Mouse (Mus musculus): ENCODE data around the gene Krt12. TPM values are rescaled to one million over a fixed set of nuclear protein-coding genes. Genes with fewer than 3 reads are reported as not detected.

Gene Krt12
- polyA plus RNA-seq, 1 experiment from 2014 or later = not detected

DNA sequence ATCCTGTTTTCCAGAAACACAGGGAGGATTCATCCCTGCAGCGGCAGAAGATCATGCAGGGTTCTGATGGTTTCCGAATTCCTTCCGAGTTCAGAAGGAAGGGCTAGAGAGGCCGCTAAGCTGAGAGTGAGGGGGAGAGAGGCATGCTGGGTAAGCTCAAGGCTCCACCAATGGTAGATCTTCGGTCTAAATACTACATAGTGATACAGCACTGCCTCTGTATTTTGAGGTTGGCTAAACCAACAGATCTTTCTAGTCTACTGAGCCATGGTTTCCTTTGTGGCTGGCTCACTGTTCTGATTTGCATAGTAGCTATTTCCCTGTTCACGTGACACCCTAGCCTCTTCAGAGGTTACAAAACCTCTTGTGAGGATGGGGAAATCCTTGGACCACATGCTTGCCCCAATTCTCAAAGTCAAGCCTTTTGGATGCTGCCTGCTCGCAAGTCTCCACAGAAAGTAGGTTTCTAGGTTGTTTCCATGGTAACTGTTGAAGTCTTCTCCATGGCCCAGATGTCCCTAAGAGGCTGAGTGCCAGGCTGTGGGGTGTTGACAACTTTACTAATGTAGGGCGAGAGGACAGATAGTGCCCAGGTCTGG is 52.1 kb downstream of the Krt12 start:
- Histone ChIP-seq H3K27me3 (ENCODE audit: control insufficient read depth, insufficient read depth, low read length) (peaks cover 5% of the 10 kb centered on the region; the same call in 1 of the 2 replicates), H3K4me3 (ENCODE audit: low read depth, low read length) (no peak overlapping the region), H3K36me3 (ENCODE audit: control insufficient read depth, insufficient read depth, low read length) (no peaks in the 10 kb centered on the region), H3K9me3 (replicated peaks; ENCODE audit: control insufficient read depth, low read length) (no peaks in the 10 kb centered on the region), H3K9ac (ENCODE audit: low read depth, low read length) (no peak overlapping the region), H3K4me2 (no peak overlapping the region), H3K4me1 (ENCODE audit: control insufficient read depth, insufficient read depth, low read length) (no peaks in the 10 kb centered on the region), H3K27ac (ENCODE audit: low read depth, low read length) (no peak overlapping the region)
- no peak for ATAC-seq (replicated peaks; ENCODE audit: insufficient number of reproducible peaks, low FRiP score, low TSS enrichment)
- 81% methylated on average over 8 of the region's 8 CpGs for WGBS (ENCODE audit: insufficient replicate concordance)

- WGBS (ENCODE audit: insufficient replicate concordance) = 8% methylated on average over 3 of the region's 3 CpGs
- H3K27me3 ChIP-seq (ENCODE audit: control insufficient read depth, insufficient read depth, low read length) = peaks cover 5% of the 10 kb centered on the region; the same call in 1 of the 2 replicates
- no peaks in the 10 kb centered on the region for H3K9me3 ChIP-seq (replicated peaks; ENCODE audit: control insufficient read depth, low read length)
- no peaks in the 10 kb centered on the region for H3K4me1 ChIP-seq (ENCODE audit: control insufficient read depth, insufficient read depth, low read length)
- no peak for ATAC-seq (replicated peaks; ENCODE audit: insufficient number of reproducible peaks, low FRiP score, low TSS enrichment)
- H3K36me3 ChIP-seq (ENCODE audit: control insufficient read depth, insufficient read depth, low read length) = no peaks in the 10 kb centered on the region
- H3K4me3 ChIP-seq (ENCODE audit: low read depth, low read length) = no peak overlapping the region
- H3K4me2 ChIP-seq = no peak overlapping the region
- no peak overlapping the region for H3K27ac ChIP-seq (ENCODE audit: low read depth, low read length)
- no peak overlapping the region for H3K9ac ChIP-seq (ENCODE audit: low read depth, low read length)
Measured at GRCm38 (mm10) chr11:99369229-99369628, 52.8 kb downstream of the Krt12 start.

GRCm38 (mm10) chr11:99366791-99367190 is 55.3 kb downstream of the Krt12 start:
- no peak overlapping the region for H3K4me3 ChIP-seq (ENCODE audit: low read depth, low read length)
- H3K9ac ChIP-seq (ENCODE audit: low read depth, low read length) = no peak overlapping the region
- H3K36me3 ChIP-seq (ENCODE audit: control insufficient read depth, insufficient read depth, low read length) = no peaks in the 10 kb centered on the region
- H3K4me2 ChIP-seq = no peak overlapping the region
- H3K27me3 ChIP-seq (ENCODE audit: control insufficient read depth, insufficient read depth, low read length) = peaks cover 5% of the 10 kb centered on the region; the same call in 1 of the 2 replicates
- no peak for ATAC-seq (replicated peaks; ENCODE audit: insufficient number of reproducible peaks, low FRiP score, low TSS enrichment)
- WGBS (ENCODE audit: insufficient replicate concordance) = 40% methylated on average over 10 of the region's 10 CpGs
- no peak overlapping the region for H3K27ac ChIP-seq (ENCODE audit: low read depth, low read length)
- H3K9me3 ChIP-seq (replicated peaks; ENCODE audit: control insufficient read depth, low read length) = no peaks in the 10 kb centered on the region
- H3K4me1 ChIP-seq (ENCODE audit: control insufficient read depth, insufficient read depth, low read length) = no peaks in the 10 kb centered on the region

Other genes starting within 250 kb of the Krt12 start
- 125 and 130 TPM in 2 replicates for gene Smarce1, start 191.2 kb downstream of the Krt12 start, polyA plus RNA-seq (2014; fragmentation: Nextera tagmentation; extraction: Ambion mirVana)
- gene Krt222, start 178.2 kb downstream of the Krt12 start, polyA plus RNA-seq (2014; fragmentation: Nextera tagmentation; extraction: Ambion mirVana) = 1.2 TPM in 2 replicates
- gene Krt24, start 137.0 kb downstream of the Krt12 start, polyA plus RNA-seq (2014; fragmentation: Nextera tagmentation; extraction: Ambion mirVana) = not detected in 2 replicates
- not detected in 2 replicates for gene Krt25, start 99.3 kb downstream of the Krt12 start, polyA plus RNA-seq (2014; fragmentation: Nextera tagmentation; extraction: Ambion mirVana)
- not detected in 2 replicates for gene Krt26, start 84.3 kb downstream of the Krt12 start, polyA plus RNA-seq (2014; fragmentation: Nextera tagmentation; extraction: Ambion mirVana)
- not detected in 2 replicates for gene Krt27, start 71.2 kb downstream of the Krt12 start, polyA plus RNA-seq (2014; fragmentation: Nextera tagmentation; extraction: Ambion mirVana)
- 0.16 TPM in 1 of 2 replicates, not detected in the other for gene Krt28, start 47.4 kb downstream of the Krt12 start, polyA plus RNA-seq (2014; fragmentation: Nextera tagmentation; extraction: Ambion mirVana)
- gene Krt10, start 32.9 kb downstream of the Krt12 start, polyA plus RNA-seq (2014; fragmentation: Nextera tagmentation; extraction: Ambion mirVana) = 12.9 and 14.9 TPM in 2 replicates
- gene Krt20, start 15.9 kb upstream of the Krt12 start, polyA plus RNA-seq (2014; fragmentation: Nextera tagmentation; extraction: Ambion mirVana) = 3.7 and 5.4 TPM in 2 replicates
- gene Krt23, start 70.9 kb upstream of the Krt12 start, polyA plus RNA-seq (2014; fragmentation: Nextera tagmentation; extraction: Ambion mirVana) = 0.43 and 0.51 TPM in 2 replicates
- not detected in 2 replicates for gene Krt39, start 99.1 kb upstream of the Krt12 start, polyA plus RNA-seq (2014; fragmentation: Nextera tagmentation; extraction: Ambion mirVana)
- not detected in 2 replicates for gene Krt40, start 120.9 kb upstream of the Krt12 start, polyA plus RNA-seq (2014; fragmentation: Nextera tagmentation; extraction: Ambion mirVana)
- gene Krtap3-3, start 128.6 kb upstream of the Krt12 start, polyA plus RNA-seq (2014; fragmentation: Nextera tagmentation; extraction: Ambion mirVana) = not detected in 2 replicates
- gene Krtap3-2, start 134.6 kb upstream of the Krt12 start, polyA plus RNA-seq (2014; fragmentation: Nextera tagmentation; extraction: Ambion mirVana) = not detected in 2 replicates
- gene Gm11939, start 137.2 kb upstream of the Krt12 start, polyA plus RNA-seq (2014; fragmentation: Nextera tagmentation; extraction: Ambion mirVana) = not detected in 2 replicates
- not detected in 2 replicates for gene Krtap3-1, start 144.4 kb upstream of the Krt12 start, polyA plus RNA-seq (2014; fragmentation: Nextera tagmentation; extraction: Ambion mirVana)
- gene Krtap1-5, start 158.8 kb upstream of the Krt12 start, polyA plus RNA-seq (2014; fragmentation: Nextera tagmentation; extraction: Ambion mirVana) = not detected in 2 replicates
- gene Krtap1-4, start 161.4 kb upstream of the Krt12 start, polyA plus RNA-seq (2014; fragmentation: Nextera tagmentation; extraction: Ambion mirVana) = not detected in 2 replicates
- not detected in 2 replicates for gene Krtap1-3, start 169.1 kb upstream of the Krt12 start, polyA plus RNA-seq (2014; fragmentation: Nextera tagmentation; extraction: Ambion mirVana)
- not detected in 2 replicates for gene Krtap9-3, start 175.8 kb upstream of the Krt12 start, polyA plus RNA-seq (2014; fragmentation: Nextera tagmentation; extraction: Ambion mirVana)
- gene Gm11938, start 181.0 kb upstream of the Krt12 start, polyA plus RNA-seq (2014; fragmentation: Nextera tagmentation; extraction: Ambion mirVana) = not detected in 2 replicates
- gene Gm11937, start 187.9 kb upstream of the Krt12 start, polyA plus RNA-seq (2014; fragmentation: Nextera tagmentation; extraction: Ambion mirVana) = not detected in 2 replicates
- not detected in 2 replicates for gene Krtap2-4, start 192.6 kb upstream of the Krt12 start, polyA plus RNA-seq (2014; fragmentation: Nextera tagmentation; extraction: Ambion mirVana)
- gene Gm11562, start 198.2 kb upstream of the Krt12 start, polyA plus RNA-seq (2014; fragmentation: Nextera tagmentation; extraction: Ambion mirVana) = not detected in 2 replicates
- not detected in 2 replicates for gene Krtap4-1, start 206.0 kb upstream of the Krt12 start, polyA plus RNA-seq (2014; fragmentation: Nextera tagmentation; extraction: Ambion mirVana)
- not detected in 2 replicates for gene Krtap4-2, start 212.8 kb upstream of the Krt12 start, polyA plus RNA-seq (2014; fragmentation: Nextera tagmentation; extraction: Ambion mirVana)
- gene Krtap4-7, start 221.8 kb upstream of the Krt12 start, polyA plus RNA-seq (2014; fragmentation: Nextera tagmentation; extraction: Ambion mirVana) = not detected in 2 replicates
- not detected in 2 replicates for gene Gm11555, start 228.0 kb upstream of the Krt12 start, polyA plus RNA-seq (2014; fragmentation: Nextera tagmentation; extraction: Ambion mirVana)
- gene Gm11563, start 236.7 kb upstream of the Krt12 start, polyA plus RNA-seq (2014; fragmentation: Nextera tagmentation; extraction: Ambion mirVana) = not detected in 2 replicates
- gene Krtap4-6, start 243.7 kb upstream of the Krt12 start, polyA plus RNA-seq (2014; fragmentation: Nextera tagmentation; extraction: Ambion mirVana) = not detected in 2 replicates

Data from heart, embryonic 11.5 days (tissue).